Mouse (Mus musculus) small intestine, adult 2 months (tissue): Measurements from ENCODE around the gene Rragc. TPM values are rescaled to one million over a fixed set of nuclear protein-coding genes. Genes with fewer than 3 reads are reported as not detected.

ENCODE experiments used
- H3K27ac ChIP-seq: fragments of 200-500 bp; 2 replicates; pipeline ENCODE4 v1.5.1; 2012; ENCODE audit warnings: low read depth, low read length, control low read depth, inconsistent platforms; ENCODE audit not compliant: insufficient read depth
- H3K27me3 ChIP-seq: fragments of 200-500 bp; 2 replicates; pipeline ENCODE4 v1.6.1; 2012; ENCODE audit warnings: mild to moderate bottlenecking, moderate library complexity, low read length, inconsistent platforms; ENCODE audit not compliant: control insufficient read depth, insufficient read depth
- H3K36me3 ChIP-seq: fragments of 200-500 bp; 2 replicates; pipeline ENCODE4 v1.6.1; 2012; ENCODE audit warnings: mild to moderate bottlenecking, low read length, control low read depth, inconsistent platforms; ENCODE audit not compliant: control insufficient read depth, insufficient read depth
- H3K4me1 ChIP-seq: fragments of 200-500 bp; 2 replicates; pipeline ENCODE4 v1.6.1; 2012; ENCODE audit warnings: low read length, inconsistent platforms, mixed read lengths; ENCODE audit not compliant: control insufficient read depth, insufficient read depth, insufficient read length
- H3K4me3 ChIP-seq: fragments of 200-500 bp; 2 replicates; pipeline ENCODE4 v1.5.1; 2012; ENCODE audit warnings: low read depth, mild to moderate bottlenecking, control low read depth, inconsistent platforms, low read length, moderate library complexity
- CTCF ChIP-seq: fragments of 200-500 bp; IDR thresholded peaks from 2 replicates; pipeline ENCODE4 v1.5.1; 2012; ENCODE audit warnings: low read depth, mild to moderate bottlenecking, control low read depth, inconsistent platforms, low read length, moderate library complexity, mixed read lengths; ENCODE audit not compliant: insufficient replicate concordance, insufficient read length; ENCODE audit errors: extremely low read depth
- POLR2A ChIP-seq: fragments of 200-500 bp; IDR thresholded peaks from 2 replicates; pipeline ENCODE4 v1.6.1; 2012; ENCODE audit warnings: low read depth, mild to moderate bottlenecking, control low read depth, inconsistent platforms, low read length, moderate library complexity
- WGBS: fragments of 180-500 bp; shearing (Covaris S2); methylation state at CpG from one replicate; pipeline ENCODE4 v1.1.7; 2018; 5-methylcytosine and 5-hydroxymethylcytosine counted together
- polyA plus RNA-seq: library from polyadenylated mRNA; depleted of rRNA; stranded (reverse); fragments of >200 nt; gene quantifications from 2 replicates; pipeline ENCODE4 v1.2.3, GENCODE M21; 2012

Gene Rragc
- polyA plus RNA-seq, 1 experiment: 28.6 TPM

GRCm38 (mm10) chr4:123905126-123905668, 12.0 kb upstream of the Rragc start:
- WGBS: 1% methylated on average over 51 of the region's 53 CpGs
- H3K27ac ChIP-seq: peak overlapping the region; percentile 43; the same call in 1 of the 2 replicates

GRCm38 (mm10) chr4:123911503-123911902, 5.7 kb upstream of the Rragc start:
- Histone ChIP-seq H3K36me3 (peaks cover 14% of the 10 kb centered on the region), H3K27me3 (no peaks in the 10 kb centered on the region), H3K4me1 (no peaks in the 10 kb centered on the region), H3K27ac (no peak overlapping the region), H3K4me3 (no peak overlapping the region)
- 57% methylated on average over 4 of the region's 4 CpGs for WGBS
- TF ChIP-seq POLR2A: no peak

More at GRCm38 (mm10) chr4:123905126-123905668, 12.0 kb upstream of the Rragc start:
- H3K36me3 ChIP-seq: peaks cover 3% of the 10 kb centered on the region
- H3K4me3 ChIP-seq: peak overlapping the region; percentile 92
- no peaks in the 10 kb centered on the region; the same call in 1 of the 2 replicates for H3K4me1 ChIP-seq
- H3K27me3 ChIP-seq: no peaks in the 10 kb centered on the region
- no peak for TF ChIP-seq POLR2A
- TF ChIP-seq CTCF: no peak

- 29% methylated on average over 2 of the region's 2 CpGs for WGBS
Observed at GRCm38 (mm10) chr4:123912431-123912830, 4.8 kb upstream of the Rragc start.

GRCm38 (mm10) chr4:123917548-123918140, 398 bp downstream of the Rragc start, which contains the start of gene 4930535I16Rik:
Gene 4930535I16Rik (minus strand): TSS chr4:123918022.
- H3K27ac ChIP-seq: peak within 1 kb of the TSS; percentile 85
- WGBS: under 1% methylated on average over 62 of the region's 63 CpGs
- TF ChIP-seq CTCF (no peak), POLR2A (no peak)

More at GRCm38 (mm10) chr4:123912431-123912830, 4.8 kb upstream of the Rragc start:
- H3K4me3 ChIP-seq: no peak overlapping the region
- peaks cover 14% of the 10 kb centered on the region for H3K36me3 ChIP-seq
- H3K27me3 ChIP-seq: no peaks in the 10 kb centered on the region
- no peaks in the 10 kb centered on the region for H3K4me1 ChIP-seq
- TF ChIP-seq POLR2A: no peak
- TF ChIP-seq CTCF: no peak
- H3K27ac ChIP-seq: no peak overlapping the region

GRCm38 (mm10) chr4:123918851-123919250, 1.6 kb downstream of the Rragc start:
- Histone ChIP-seq H3K4me3 (no peak overlapping the region), H3K4me1 (peaks cover 4% of the 10 kb centered on the region), H3K27me3 (no peaks in the 10 kb centered on the region), H3K27ac (no peak overlapping the region), H3K36me3 (peaks cover 23% of the 10 kb centered on the region)
- WGBS: 66% methylated on average over 2 of the region's 2 CpGs
- TF ChIP-seq POLR2A: no peak
- TF ChIP-seq CTCF: no peak

More at GRCm38 (mm10) chr4:123917548-123918140, 398 bp downstream of the Rragc start, which contains the start of gene 4930535I16Rik:
- Histone ChIP-seq H3K27me3 (no peaks in the 10 kb centered on the region), H3K36me3 (peaks cover 21% of the 10 kb centered on the region), H3K4me1 (peaks cover 4% of the 10 kb centered on the region), H3K4me3 (peak within 1 kb of the TSS; percentile 94)

- 91% methylated on average over 4 of the region's 4 CpGs for WGBS
- Histone ChIP-seq H3K27ac (no peak overlapping the region), H3K4me3 (no peak overlapping the region), H3K4me1 (peaks cover 4% of the 10 kb centered on the region), H3K36me3 (peaks cover 40% of the 10 kb centered on the region), H3K27me3 (no peaks in the 10 kb centered on the region)
- TF ChIP-seq CTCF: no peak
Observed at GRCm38 (mm10) chr4:123921055-123921565, 3.9 kb downstream of the Rragc start.

GRCm38 (mm10) chr4:123927961-123928360, 10.7 kb downstream of the Rragc start:
- Histone ChIP-seq H3K4me3 (no peak overlapping the region), H3K4me1 (no peaks in the 10 kb centered on the region), H3K27ac (no peak overlapping the region), H3K36me3 (peaks cover 61% of the 10 kb centered on the region), H3K27me3 (no peaks in the 10 kb centered on the region)
- TF ChIP-seq CTCF (no peak), POLR2A (no peak)
